Mouse (Mus musculus) bone marrow, adult 2 months (tissue): ENCODE results near the gene Fahd2a.

Source experiments
- CTCF ChIP-seq: fragments of 200-500 bp; IDR thresholded peaks from 2 replicates; pipeline ENCODE4 v1.5.1; 2011; ENCODE audit warnings: low read length, control low read depth; ENCODE audit not compliant: control insufficient read depth, insufficient read depth
- POLR2A ChIP-seq: fragments of 200-500 bp; IDR thresholded peaks from 2 replicates; pipeline ENCODE4 v1.6.1; 2011; ENCODE audit warnings: low read depth, mild to moderate bottlenecking, control low read depth, low read length, borderline replicate concordance; ENCODE audit not compliant: control insufficient read depth

DNA sequence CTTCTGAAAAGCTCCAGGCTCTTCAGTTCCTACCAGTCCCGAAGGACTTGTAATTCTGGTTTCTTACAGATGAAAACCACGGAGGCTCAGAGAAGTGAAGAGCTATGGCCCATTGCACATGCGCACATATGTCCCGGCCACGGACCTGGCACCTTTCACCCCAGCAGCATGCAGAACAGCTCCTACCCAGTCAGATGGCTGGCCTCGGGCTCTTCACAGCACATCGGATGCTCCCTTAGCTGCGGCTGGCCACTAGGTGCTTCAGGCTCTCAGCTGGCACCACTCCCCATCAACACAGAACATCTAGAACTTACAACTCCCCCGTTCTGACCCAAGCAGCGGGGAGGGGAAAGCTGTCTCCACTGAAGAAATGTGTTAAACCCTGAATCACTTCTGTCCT is 35.4 kb upstream of the Fahd2a start:
- no peak for TF ChIP-seq POLR2A
- no peak for TF ChIP-seq CTCF
